Mouse (Mus musculus) spleen, postnatal 4 days (tissue): ENCODE measurements around the gene Aff4.
A peak's percentile ranks its signal among the peaks of the same experiment; 100 is the strongest.
"Not testable (repeated sequence)": the region's sequence is repeated elsewhere in the genome, so short reads cannot be mapped to it uniquely, and the experiment has no call there.

Source experiments
- DNase-seq, 2 experiments: peaks; one replicate each; pipeline ENCODE4 v3.0.0; 2022; ENCODE audit warnings: low spot score in 2 of 2

The Aff4 gene

GRCm38 (mm10) chr11:53350291-53351223, at the start of gene Aff4:
Aff4 (plus strand) TSS chr11:53350833.
- DNase-seq, result peak; percentile 84 to 92

- no peak for DNase-seq
Observed at GRCm38 (mm10) chr11:53301167-53301515, 49.5 kb upstream of the Aff4 start.

GRCm38 (mm10) chr11:53304044-53304840, 46.4 kb upstream of the Aff4 start:
- DNase-seq, result no peak

- no peak for DNase-seq
Observed at GRCm38 (mm10) chr11:53306965-53307364, 43.7 kb upstream of the Aff4 start.

GRCm38 (mm10) chr11:53307558-53308065, 43.0 kb upstream of the Aff4 start:
- DNase-seq, result no peak

- no peak for DNase-seq
Observed at GRCm38 (mm10) chr11:53308251-53308864, 42.3 kb upstream of the Aff4 start.

- DNase-seq, result no peak
Observed at GRCm38 (mm10) chr11:53308884-53309310, 41.7 kb upstream of the Aff4 start.

GRCm38 (mm10) chr11:53311385-53311784, 39.2 kb upstream of the Aff4 start:
- no peak for DNase-seq

GRCm38 (mm10) chr11:53312823-53313222, 37.8 kb upstream of the Aff4 start:
- DNase-seq, result not testable (repeated sequence)

- no peak for DNase-seq
Observed at GRCm38 (mm10) chr11:53314770-53315173, 35.9 kb upstream of the Aff4 start.

GRCm38 (mm10) chr11:53316996-53317395, 33.6 kb upstream of the Aff4 start:
- no peak for DNase-seq

- no peak for DNase-seq
Observed at GRCm38 (mm10) chr11:53318041-53318440, 32.6 kb upstream of the Aff4 start.

- DNase-seq, result not testable (repeated sequence)
Observed at GRCm38 (mm10) chr11:53318568-53318967, 32.1 kb upstream of the Aff4 start.

GRCm38 (mm10) chr11:53319867-53320266, 30.8 kb upstream of the Aff4 start:
- not testable (repeated sequence) for DNase-seq

GRCm38 (mm10) chr11:53324512-53324968, 26.1 kb upstream of the Aff4 start, which contains the start of gene Zcchc10:
Zcchc10 (plus strand) TSS chr11:53324679.
- peak; percentile 89 to 92 for DNase-seq

- no peak for DNase-seq
Observed at GRCm38 (mm10) chr11:53330325-53330724, 20.3 kb upstream of the Aff4 start.

GRCm38 (mm10) chr11:53331121-53331520, 19.5 kb upstream of the Aff4 start:
- DNase-seq, result no peak

GRCm38 (mm10) chr11:53332076-53332680, 18.5 kb upstream of the Aff4 start:
- no peak for DNase-seq

- no peak for DNase-seq
Observed at GRCm38 (mm10) chr11:53335505-53336181, 15.0 kb upstream of the Aff4 start.

- DNase-seq, result no peak
Observed at GRCm38 (mm10) chr11:53336182-53336571, 14.5 kb upstream of the Aff4 start.

GRCm38 (mm10) chr11:53336924-53337323, 13.7 kb upstream of the Aff4 start:
- DNase-seq, result no peak
